Mouse (Mus musculus) testis, postnatal 14 days (tissue): ENCODE results near the gene Fus.

Experiments
- DNase-seq: peaks from one replicate; pipeline ENCODE4 v3.0.0; 2021; ENCODE audit warnings: low spot score

The Fus gene

GRCm38 (mm10) chr7:127944614-127945013, 22.6 kb upstream of the Fus start:
- DNase-seq = no peak

- DNase-seq = no peak
Measured at GRCm38 (mm10) chr7:127946470-127947023, 20.7 kb upstream of the Fus start, which contains the start of gene Prss36. Prss36 (minus strand) TSS chr7:127946725.

GRCm38 (mm10) chr7:127952864-127953581, 14.2 kb upstream of the Fus start:
- DNase-seq = no peak

GRCm38 (mm10) chr7:127959364-127959763, 7.9 kb upstream of the Fus start:
- no peak for DNase-seq

- DNase-seq = no peak
Measured at GRCm38 (mm10) chr7:127966371-127966918, 812 bp upstream of the Fus start.

GRCm38 (mm10) chr7:127967922-127968828, 918 bp downstream of the Fus start:
- DNase-seq = peak; percentile 84

GRCm38 (mm10) chr7:127974413-127974930, 7.2 kb downstream of the Fus start:
- no peak for DNase-seq

- no peak for DNase-seq
Measured at GRCm38 (mm10) chr7:127978856-127979255, 11.6 kb downstream of the Fus start.

GRCm38 (mm10) chr7:127980606-127981005, 13.3 kb downstream of the Fus start:
- DNase-seq = no peak

- DNase-seq = no peak
Measured at GRCm38 (mm10) chr7:127988904-127989303, 21.6 kb downstream of the Fus start.

GRCm38 (mm10) chr7:127991643-127992487, 24.6 kb downstream of the Fus start:
- no peak for DNase-seq

- DNase-seq = no peak
Measured at GRCm38 (mm10) chr7:127992488-127993340, 25.5 kb downstream of the Fus start.

- DNase-seq = peak; percentile 47
Measured at GRCm38 (mm10) chr7:127993341-127993977, 26.2 kb downstream of the Fus start, which contains the start of gene Pycard. Pycard (minus strand) TSS chr7:127993867.

GRCm38 (mm10) chr7:127999436-127999835, 32.2 kb downstream of the Fus start:
- DNase-seq = no peak

- DNase-seq = no peak
Measured at GRCm38 (mm10) chr7:128000068-128000950, 33.1 kb downstream of the Fus start.

GRCm38 (mm10) chr7:128003098-128003497, 35.8 kb downstream of the Fus start:
- DNase-seq = no peak

GRCm38 (mm10) chr7:128003688-128004087, 36.4 kb downstream of the Fus start, which contains the start of gene Trim72:
Trim72 (plus strand) TSS chr7:128003949.
- no peak for DNase-seq

- no peak for DNase-seq
Measured at GRCm38 (mm10) chr7:128004150-128004486, 36.9 kb downstream of the Fus start.
